Mouse (Mus musculus) liver, embryonic 14.5 days (tissue): Measurements from ENCODE around the gene Jsrp1. TPM values are rescaled to one million over a fixed set of nuclear protein-coding genes. Genes with fewer than 3 reads are reported as not detected.
A peak's percentile ranks its signal among the peaks of the same experiment; 100 is the strongest.

Experiments
- ATAC-seq: fragments of 200-750 bp; cut with Nextera tagmentation; 2 replicates; pipeline ENCODE4 v1.8.0; 2017; ENCODE audit warnings: moderate number of reproducible peaks, mild to moderate bottlenecking, moderate library complexity; ENCODE audit not compliant: insufficient read depth
- DNase-seq, 3 experiments: peaks; one replicate each; pipeline ENCODE4 v3.0.0-alpha.2; 2012 to 2013; ENCODE audit warnings: low read depth in 3 of 3, low spot score in 3 of 3
- H3K27ac ChIP-seq: fragments of 300-500 bp; sonication (generic); 2 replicates; pipeline ENCODE4 v1.5.1; 2014; ENCODE audit warnings: moderate library complexity, mild to moderate bottlenecking, control low read depth, inconsistent platforms
- H3K27me3 ChIP-seq: fragments of 300-500 bp; sonication (generic); 2 replicates; pipeline ENCODE4 v1.6.1; 2014; ENCODE audit warnings: mild to moderate bottlenecking, low read length, moderate library complexity; ENCODE audit not compliant: control insufficient read depth, insufficient read depth
- H3K36me3 ChIP-seq: fragments of 300-500 bp; sonication (generic); replicated peaks from 2 replicates; pipeline ENCODE4 v1.6.1; 2014; ENCODE audit warnings: low read depth; ENCODE audit not compliant: control insufficient read depth, insufficient read depth
- H3K4me1 ChIP-seq, 2 experiments: fragments of 200-500 bp in 1 of 2; fragments of 300-500 bp in 1 of 2; sonication (generic) in 1 of 2; replicated peaks; 2 replicates each; pipeline ENCODE4 v1.6.1; 2012 to 2014; ENCODE audit warnings: antibody characterized with exemption in 1 of 2, inconsistent platforms in 1 of 2, low read length in 1 of 2; ENCODE audit not compliant: control insufficient read depth in 2 of 2, insufficient read depth in 2 of 2
- H3K4me2 ChIP-seq: fragments of 300-500 bp; sonication (generic); 2 replicates; pipeline ENCODE4 v1.6.1; 2014; ENCODE audit warnings: low read depth, mild to moderate bottlenecking, control low read depth, moderate library complexity
- H3K4me3 ChIP-seq, 2 experiments: fragments of 200-500 bp in 1 of 2; fragments of 300-500 bp in 1 of 2; sonication (generic) in 1 of 2; 2 replicates each; pipeline ENCODE4 v1.5.1; 2012 to 2014; ENCODE audit warnings: low read depth in 2 of 2, low read length in 2 of 2, mild to moderate bottlenecking in 2 of 2, control low read depth in 1 of 2, inconsistent platforms in 1 of 2, moderate library complexity in 1 of 2; ENCODE audit not compliant: insufficient read depth in 1 of 2
- H3K9ac ChIP-seq: fragments of 300-500 bp; sonication (generic); replicated peaks from 2 replicates; pipeline ENCODE4 v1.6.1; 2014; ENCODE audit warnings: mild to moderate bottlenecking, control low read depth, moderate library complexity
- H3K9me3 ChIP-seq: fragments of 300-500 bp; sonication (generic); 2 replicates; pipeline ENCODE4 v1.6.1; 2016; ENCODE audit warnings: low read length, mixed read lengths; ENCODE audit not compliant: control insufficient read depth
- CTCF ChIP-seq: IDR thresholded peaks from 2 replicates; pipeline ENCODE4 v1.5.1; 2016; ENCODE audit warnings: antibody characterized with exemption, low read depth, control low read depth
- EP300 ChIP-seq: IDR thresholded peaks from 2 replicates; pipeline ENCODE4 v1.6.1; 2016; ENCODE audit warnings: antibody characterized with exemption, low read depth
- WGBS: fragments of 180-500 bp; shearing (Covaris S2); extraction: QIAGEN DNeasy Blood & Tissue Kit; methylation state at CpG from one replicate; pipeline ENCODE4 v1.1.7; 2014; ENCODE audit not compliant: insufficient replicate concordance; 5-methylcytosine and 5-hydroxymethylcytosine counted together
- polyA plus RNA-seq, 2 experiments: library from polyadenylated mRNA; depleted of rRNA in 1 of 2; stranded (reverse) in 1 of 2; unstranded in 1 of 2; fragments of >200 nt; fragmentation: Nextera tagmentation in 1 of 2; extraction: Ambion mirVana in 1 of 2; gene quantifications; 2 replicates each; pipeline versions ENCODE4 v1.2.1 to v1.2.3; 2012 to 2014

Gene Jsrp1
- polyA plus RNA-seq, 2 experiments, result not detected

DNA sequence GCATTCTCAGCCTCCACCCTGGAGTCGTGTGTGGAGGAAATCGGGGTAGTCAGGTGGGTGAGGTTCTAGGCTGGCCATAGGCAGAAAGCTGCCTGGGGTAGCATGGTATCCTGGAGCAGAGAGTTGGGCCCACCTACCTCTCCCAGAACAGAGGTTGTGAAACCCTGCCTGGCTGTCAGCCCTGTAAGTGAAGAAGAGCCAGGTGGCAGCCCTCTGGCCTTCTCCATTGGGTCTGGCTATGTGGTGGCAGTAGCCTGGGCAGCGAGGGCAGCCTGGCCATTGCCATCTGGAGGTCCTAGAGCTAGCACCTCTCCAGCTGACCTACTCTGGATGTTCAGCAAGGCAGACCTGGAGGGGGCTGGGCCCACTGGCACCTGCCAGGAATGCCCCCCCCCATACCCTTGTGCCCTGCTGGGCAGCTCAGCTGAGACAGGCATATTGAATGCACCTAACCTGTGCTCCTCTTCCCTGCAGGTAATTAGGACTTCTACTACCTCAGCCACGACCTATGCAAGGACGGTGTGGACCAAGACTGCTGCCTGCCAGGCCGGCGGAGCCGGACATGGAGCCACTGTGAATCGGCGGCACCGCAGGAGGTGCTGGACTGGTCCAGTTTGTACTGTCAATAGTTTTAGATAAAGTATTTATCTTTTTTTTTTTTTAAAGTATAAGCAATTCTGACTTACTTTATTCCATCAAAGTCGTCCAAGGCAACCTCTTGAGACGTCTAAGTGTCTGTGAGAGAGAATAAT, 20.1 kb downstream of the Jsrp1 start:
- Histone ChIP-seq H3K9me3 (no peaks in the 10 kb centered on the region), H3K4me2 (no peak overlapping the region), H3K9ac (no peak overlapping the region), H3K36me3 (peaks cover 35% of the 10 kb centered on the region), H3K4me3 (no peak overlapping the region), H3K4me1 (peaks cover 5 to 8% of the 10 kb centered on the region in 2 experiments), H3K27ac (no peak overlapping the region), H3K27me3 (no peaks in the 10 kb centered on the region)
- WGBS, result 81% methylated on average over 13 of the region's 13 CpGs
- TF ChIP-seq EP300, result no peak
- no peak for TF ChIP-seq CTCF
- ATAC-seq (no peak), DNase-seq (no peak)

DNA sequence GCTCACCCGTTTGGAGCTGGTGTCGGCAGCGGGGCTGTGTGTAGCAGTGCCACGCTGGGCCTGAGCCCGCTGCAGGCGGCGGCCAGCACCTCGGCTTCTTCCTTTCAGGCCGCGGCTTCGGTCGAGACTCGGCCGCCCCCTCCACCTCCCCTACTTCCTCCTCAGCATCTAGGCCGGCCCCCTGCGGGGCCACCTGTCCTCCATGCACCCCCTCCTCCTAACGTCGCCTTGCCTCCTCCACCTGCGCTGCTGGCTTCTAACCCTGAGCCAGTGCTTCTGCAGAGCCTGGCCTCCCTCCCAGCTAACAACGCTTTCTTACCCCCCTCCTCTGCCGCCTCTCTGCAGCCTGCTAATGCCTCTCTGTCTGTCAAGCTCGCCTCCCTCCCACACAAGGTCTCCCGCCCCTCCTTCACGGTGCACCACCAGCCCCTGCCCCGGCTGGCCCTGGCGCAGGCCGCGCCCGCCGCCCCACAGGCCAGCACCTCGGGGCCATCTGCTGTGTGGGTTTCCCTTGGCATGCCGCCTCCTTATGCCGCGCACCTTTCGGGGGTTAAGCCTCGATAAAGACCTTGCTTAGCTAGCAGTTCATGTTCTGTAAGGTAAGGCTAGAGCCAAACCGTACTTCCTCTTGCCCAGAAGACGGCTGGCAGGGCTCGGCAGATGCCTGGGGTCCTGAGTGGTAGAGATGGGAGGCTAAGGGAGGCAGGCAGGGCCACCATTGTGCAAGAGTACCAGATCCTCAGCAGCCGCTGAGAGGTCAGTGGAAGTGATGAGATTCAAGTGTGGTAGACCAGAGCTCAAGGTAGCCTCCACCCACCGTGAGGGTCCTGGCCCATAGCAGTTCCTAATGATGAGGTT, 20.9 kb downstream of the Jsrp1 start:
- no peak overlapping the region for H3K4me2 ChIP-seq
- no peak overlapping the region for H3K4me3 ChIP-seq
- ATAC-seq (no peak), DNase-seq (no peak)
- no peaks in the 10 kb centered on the region for H3K27me3 ChIP-seq
- 62% methylated on average over 40 of the region's 41 CpGs for WGBS
- no peak overlapping the region for H3K9ac ChIP-seq
- TF ChIP-seq EP300, result no peak
- TF ChIP-seq CTCF, result no peak
- H3K36me3 ChIP-seq, result peaks cover 41% of the 10 kb centered on the region
- H3K9me3 ChIP-seq, result no peaks in the 10 kb centered on the region
- H3K27ac ChIP-seq, result no peak overlapping the region
- H3K4me1 ChIP-seq, result peaks cover 5 to 8% of the 10 kb centered on the region in 2 experiments

DNA sequence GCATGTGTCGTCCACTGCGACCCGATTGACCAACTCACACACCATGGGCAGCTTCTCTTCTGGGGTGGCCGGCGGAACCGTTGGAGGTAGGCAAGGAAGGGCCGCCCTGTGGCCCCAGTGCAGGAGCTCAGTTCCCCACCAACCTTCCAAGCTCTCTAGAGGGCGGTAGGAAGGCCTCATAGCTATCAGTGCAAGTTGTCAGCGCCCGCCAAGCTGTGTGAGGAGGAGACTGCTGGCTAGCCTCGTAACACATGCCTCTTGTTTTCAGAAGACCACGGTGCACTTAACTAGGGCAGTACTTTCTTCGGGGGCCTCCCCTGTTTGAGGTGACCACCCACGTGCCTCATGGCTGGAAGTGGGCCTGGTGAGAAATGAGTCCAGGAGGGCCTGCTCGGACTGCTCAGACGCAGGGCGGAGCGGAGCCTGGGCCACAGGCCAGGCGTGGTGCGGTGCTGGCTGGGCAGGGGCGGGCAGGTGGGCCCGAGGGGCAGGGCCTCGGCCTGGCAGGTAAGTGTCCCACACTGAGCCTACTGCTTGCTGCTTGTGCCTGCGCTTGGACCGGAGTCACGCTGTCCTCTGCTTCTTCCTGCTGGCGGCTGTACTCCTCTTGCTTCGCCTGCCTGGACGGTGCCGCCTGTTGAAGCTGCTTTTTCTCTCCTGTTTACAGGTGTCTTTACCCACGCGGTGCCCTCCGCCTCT, 21.7 kb downstream of the Jsrp1 start:
- DNase-seq, result no peak

GRCm38 (mm10) chr10:80790761-80791404, 22.4 kb downstream of the Jsrp1 start:
- H3K27ac ChIP-seq, result no peak overlapping the region
- H3K4me2 ChIP-seq, result no peak overlapping the region
- ATAC-seq (no peak), DNase-seq (no peak)
- H3K36me3 ChIP-seq, result peaks cover 43% of the 10 kb centered on the region
- no peaks in the 10 kb centered on the region for H3K4me1 ChIP-seq
- H3K9me3 ChIP-seq, result no peaks in the 10 kb centered on the region
- WGBS, result 81% methylated on average over 19 of the region's 19 CpGs
- no peaks in the 10 kb centered on the region for H3K27me3 ChIP-seq
- no peak for TF ChIP-seq CTCF
- TF ChIP-seq EP300, result no peak
- no peak overlapping the region for H3K9ac ChIP-seq
- H3K4me3 ChIP-seq, result no peak overlapping the region

More for the DNA sequence above, 21.7 kb downstream of the Jsrp1 start:
- TF ChIP-seq EP300 (no peak), CTCF (0 out of 2 replicates have a peak, but pooled peaks have one; percentile 13)
- peaks cover 44% of the 10 kb centered on the region for H3K36me3 ChIP-seq
- H3K4me3 ChIP-seq, result no peak overlapping the region
- 80% methylated on average over 33 of the region's 33 CpGs for whole genome bisulfite sequencing
- H3K9me3 ChIP-seq, result no peaks in the 10 kb centered on the region
- H3K27ac ChIP-seq, result no peak overlapping the region
- peaks cover under 1 to 1% of the 10 kb centered on the region in 2 experiments; a peak in 1 of 4 replicates for H3K4me1 ChIP-seq
- H3K4me2 ChIP-seq, result no peak overlapping the region
- ATAC-seq, result no peak
- H3K9ac ChIP-seq, result no peak overlapping the region
- H3K27me3 ChIP-seq, result no peaks in the 10 kb centered on the region
